Mouse (Mus musculus) lung, postnatal 0 days (tissue): ENCODE measurements around the gene Itgb5.

Experiments
- CTCF ChIP-seq: IDR thresholded peaks from 2 replicates; pipeline ENCODE4 v1.5.1; 2016; ENCODE audit warnings: antibody characterized with exemption, mild to moderate bottlenecking
- EP300 ChIP-seq: IDR thresholded peaks from 2 replicates; pipeline ENCODE4 v1.6.1; 2016; ENCODE audit warnings: antibody characterized with exemption, mild to moderate bottlenecking, control low read depth

- TF ChIP-seq EP300 (no peak), CTCF (no peak)
Observed at GRCm38 (mm10) chr16:33967283-33967640, 137.8 kb downstream of the Itgb5 start.
